Mouse (Mus musculus) cerebellum, adult 18-20 months (tissue): ENCODE data around the gene Vkorc1l1.
"Not testable (repeated sequence)": the region's sequence is repeated elsewhere in the genome, so short reads cannot be mapped to it uniquely, and the experiment has no call there.

Source experiments
- DNase-seq, 2 experiments: peaks; one replicate each; pipeline ENCODE4 v3.0.0; 2021

Vkorc1l1 gene

GRCm38 (mm10) chr5:129941495-129942045 lies at the start of gene Vkorc1l1:
Gene Vkorc1l1, plus strand, starts transcription at chr5:129941970.
- peak; percentile 98 for DNase-seq

GRCm38 (mm10) chr5:129895198-129896088 lies 46.3 kb upstream of the Vkorc1l1 start, which contains the start of gene Zbed5:
Gene Zbed5, plus strand, starts transcription at chr5:129895723.
- DNase-seq = peak; percentile 82 to 90

- no peak for DNase-seq
Measured at GRCm38 (mm10) chr5:129898449-129898848, 43.3 kb upstream of the Vkorc1l1 start, which contains the start of gene Phkg1. Gene Phkg1, minus strand, starts transcription at chr5:129898549.

GRCm38 (mm10) chr5:129907775-129908174 lies 34.0 kb upstream of the Vkorc1l1 start:
- DNase-seq = no peak

GRCm38 (mm10) chr5:129908242-129908965 lies 33.4 kb upstream of the Vkorc1l1 start, which contains the start of gene Nupr1l:
Gene Nupr1l, plus strand, starts transcription at chr5:129908540.
- DNase-seq = peak; percentile 89 to 92

GRCm38 (mm10) chr5:129909147-129909546 lies 32.6 kb upstream of the Vkorc1l1 start:
- DNase-seq = no peak

- DNase-seq = no peak
Measured at GRCm38 (mm10) chr5:129909591-129909990, 32.2 kb upstream of the Vkorc1l1 start.

- peak; percentile 22 to 33 for DNase-seq
Measured at GRCm38 (mm10) chr5:129914024-129914423, 27.7 kb upstream of the Vkorc1l1 start.

- not testable (repeated sequence) for DNase-seq
Measured at GRCm38 (mm10) chr5:129915491-129915890, 26.3 kb upstream of the Vkorc1l1 start.

- no peak for DNase-seq
Measured at GRCm38 (mm10) chr5:129918065-129918651, 23.6 kb upstream of the Vkorc1l1 start.

GRCm38 (mm10) chr5:129918752-129919151 lies 23.0 kb upstream of the Vkorc1l1 start:
- DNase-seq = no peak

GRCm38 (mm10) chr5:129919320-129919719 lies 22.4 kb upstream of the Vkorc1l1 start:
- DNase-seq = no peak

GRCm38 (mm10) chr5:129921972-129922371 lies 19.8 kb upstream of the Vkorc1l1 start:
- DNase-seq = no peak

- DNase-seq = no peak
Measured at GRCm38 (mm10) chr5:129924820-129925452, 16.8 kb upstream of the Vkorc1l1 start.

- no peak for DNase-seq
Measured at GRCm38 (mm10) chr5:129925933-129926332, 15.8 kb upstream of the Vkorc1l1 start.

- DNase-seq = no peak
Measured at GRCm38 (mm10) chr5:129929924-129930855, 11.6 kb upstream of the Vkorc1l1 start.

- DNase-seq = no peak
Measured at GRCm38 (mm10) chr5:129936941-129937340, 4.8 kb upstream of the Vkorc1l1 start.

GRCm38 (mm10) chr5:129940281-129940680 lies 1.5 kb upstream of the Vkorc1l1 start:
- DNase-seq = peak; percentile 8 to 10

GRCm38 (mm10) chr5:129940736-129941494 lies 855 bp upstream of the Vkorc1l1 start:
- no peak for DNase-seq
